Mouse (Mus musculus) heart, embryonic 14.5 days (tissue): ENCODE data around the gene Lce1k. TPM values are rescaled to one million over a fixed set of nuclear protein-coding genes. Genes with fewer than 3 reads are reported as not detected.
"Not testable (repeated sequence)": the region's sequence is repeated elsewhere in the genome, so short reads cannot be mapped to it uniquely, and the experiment has no call there.

Experiments used
- ATAC-seq: fragments of 200-750 bp; cut with Nextera tagmentation; 2 replicates; pipeline ENCODE4 v1.8.0; 2017; ENCODE audit warnings: low read depth, moderate TSS enrichment; ENCODE audit not compliant: insufficient number of reproducible peaks, insufficient read depth, low FRiP score
- H3K27ac ChIP-seq, 2 experiments: fragments of 200-500 bp in 1 of 2; fragments of 300-500 bp in 1 of 2; sonication (generic) in 1 of 2; replicated peaks in 1 of 2; 2 replicates each; pipeline ENCODE4 v1.5.1; 2012 to 2014; ENCODE audit warnings: low read depth in 2 of 2, low read length in 2 of 2, control low read depth in 1 of 2, mild to moderate bottlenecking in 1 of 2, mixed read lengths in 1 of 2; ENCODE audit not compliant: control insufficient read depth in 1 of 2, insufficient read depth in 1 of 2
- H3K27me3 ChIP-seq: fragments of 300-500 bp; sonication (generic); 2 replicates; pipeline ENCODE4 v1.6.1; 2014; ENCODE audit warnings: mild to moderate bottlenecking, low read length, control low read depth; ENCODE audit not compliant: control insufficient read depth, insufficient read depth
- H3K36me3 ChIP-seq: fragments of 300-500 bp; sonication (generic); 2 replicates; pipeline ENCODE4 v1.6.1; 2014; ENCODE audit warnings: mild to moderate bottlenecking, control low read depth, low read length, mixed read lengths; ENCODE audit not compliant: control insufficient read depth, insufficient read depth
- H3K4me1 ChIP-seq, 2 experiments: fragments of 200-500 bp in 1 of 2; fragments of 300-500 bp in 1 of 2; sonication (generic) in 1 of 2; 2 replicates each; pipeline ENCODE4 v1.6.1; 2012 to 2014; ENCODE audit warnings: low read length in 2 of 2, control low read depth in 1 of 2, mixed read lengths in 1 of 2; ENCODE audit not compliant: control insufficient read depth in 2 of 2, insufficient read depth in 2 of 2
- H3K4me2 ChIP-seq: fragments of 300-500 bp; sonication (generic); 2 replicates; pipeline ENCODE4 v1.6.1; 2014; ENCODE audit warnings: mild to moderate bottlenecking, low read length
- H3K4me3 ChIP-seq, 2 experiments: fragments of 200-500 bp in 1 of 2; fragments of 300-500 bp in 1 of 2; sonication (generic) in 1 of 2; 2 replicates each; pipeline ENCODE4 v1.5.1; 2012 to 2014; ENCODE audit warnings: low read length in 2 of 2, mild to moderate bottlenecking in 2 of 2, control low read depth in 1 of 2, low read depth in 1 of 2, moderate library complexity in 1 of 2; ENCODE audit not compliant: control insufficient read depth in 1 of 2, insufficient read depth in 1 of 2
- H3K9ac ChIP-seq: fragments of 300-500 bp; sonication (generic); 2 replicates; pipeline ENCODE4 v1.6.1; 2014; ENCODE audit warnings: mild to moderate bottlenecking, low read length
- H3K9me3 ChIP-seq: fragments of 300-500 bp; sonication (generic); 2 replicates; pipeline ENCODE4 v1.6.1; 2016; ENCODE audit warnings: low read length, control low read depth; ENCODE audit not compliant: control insufficient read depth
- WGBS: fragments of 180-500 bp; shearing (Covaris S2); extraction: QIAGEN DNeasy Blood & Tissue Kit; methylation state at CpG from one replicate; pipeline ENCODE4 v1.1.7; 2014; 5-methylcytosine and 5-hydroxymethylcytosine counted together
- polyA plus RNA-seq: library from polyadenylated mRNA; unstranded; fragments of >200 nt; fragmentation: Nextera tagmentation; extraction: Ambion mirVana; gene quantifications from 2 replicates; pipeline ENCODE4 v1.2.1, GENCODE M21; 2014

Gene Lce1k
- not detected in 2 replicates for polyA plus RNA-seq

DNA sequence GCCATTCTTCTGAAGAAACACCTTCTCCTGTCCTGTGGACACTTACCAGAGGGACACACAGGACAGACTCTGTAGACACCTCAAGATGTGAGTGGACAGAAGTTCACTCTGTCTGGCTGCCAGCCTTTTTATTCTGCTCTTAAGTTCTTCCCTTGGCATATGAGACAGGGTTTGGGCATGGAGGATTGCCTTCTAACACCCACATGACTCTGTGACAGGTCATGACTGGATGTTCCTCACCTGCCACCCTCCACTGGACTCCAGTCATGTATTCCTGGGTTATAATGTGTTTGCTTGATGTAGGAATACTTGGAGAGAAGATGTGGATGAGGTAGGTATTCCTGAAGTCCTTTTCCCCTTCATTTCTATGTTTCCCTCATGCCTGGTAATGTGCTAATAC is at the start of gene Lce1k:
TSS of gene Lce1k (minus strand) at position 101 of the 400 bp plus-strand sequence.
- no peak within 1 kb of the TSS for H3K27ac ChIP-seq
- no peak within 1 kb of the TSS for H3K9ac ChIP-seq
- no peak for ATAC-seq
- no peaks in the 10 kb centered on the region for H3K36me3 ChIP-seq
- no peak within 1 kb of the TSS for H3K4me3 ChIP-seq
- no peaks in the 10 kb centered on the region for H3K27me3 ChIP-seq
- H3K9me3 ChIP-seq = no peaks in the 10 kb centered on the region
- no peaks in the 10 kb centered on the region for H3K4me1 ChIP-seq
- H3K4me2 ChIP-seq = no peak within 1 kb of the TSS

DNA sequence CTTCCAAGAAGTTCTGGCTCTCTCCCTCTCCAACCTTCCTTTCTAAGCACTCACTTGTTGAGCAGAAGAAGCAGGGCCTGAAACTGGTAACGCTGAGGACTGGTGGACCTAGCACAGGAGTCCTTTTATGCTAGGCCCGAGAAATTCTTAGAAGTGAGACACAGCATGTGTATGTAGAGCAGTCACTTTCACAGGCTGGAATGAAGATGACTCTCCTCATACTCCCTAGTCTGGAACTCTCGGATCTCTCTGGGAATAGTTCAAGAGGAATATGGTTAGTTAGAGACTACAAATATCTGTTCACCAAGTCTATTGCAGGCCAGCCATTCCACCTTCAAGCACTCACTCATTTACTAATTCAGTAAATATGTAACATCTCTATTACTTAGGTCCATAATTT is 43.5 kb upstream of the Lce1k start, which contains the start of gene Lce1l:
TSS of gene Lce1l (minus strand) at position 101 of the 400 bp plus-strand sequence.
- 79% methylated on average over 3 of the region's 3 CpGs for WGBS
- H3K4me1 ChIP-seq = no peaks in the 10 kb centered on the region
- no peaks in the 10 kb centered on the region for H3K27me3 ChIP-seq
- H3K9me3 ChIP-seq = no peaks in the 10 kb centered on the region
- no peaks in the 10 kb centered on the region for H3K36me3 ChIP-seq
- no peak within 1 kb of the TSS for H3K4me2 ChIP-seq
- no peak within 1 kb of the TSS for H3K27ac ChIP-seq
- ATAC-seq = no peak
- no peak within 1 kb of the TSS for H3K4me3 ChIP-seq
- no peak within 1 kb of the TSS for H3K9ac ChIP-seq

GRCm38 (mm10) chr3:92827108-92827507 is 19.4 kb upstream of the Lce1k start, which contains the start of gene Kprp:
Kprp (minus strand) TSS chr3:92827247.
- H3K4me1 ChIP-seq = no peaks in the 10 kb centered on the region
- ATAC-seq = no peak
- 22% methylated on average over 1 of the region's 1 CpGs for WGBS
- H3K4me3 ChIP-seq = no peak within 1 kb of the TSS
- H3K4me2 ChIP-seq = no peak within 1 kb of the TSS
- no peak within 1 kb of the TSS for H3K27ac ChIP-seq
- no peak within 1 kb of the TSS for H3K9ac ChIP-seq
- no peaks in the 10 kb centered on the region for H3K27me3 ChIP-seq
- no peaks in the 10 kb centered on the region for H3K9me3 ChIP-seq
- no peaks in the 10 kb centered on the region for H3K36me3 ChIP-seq

GRCm38 (mm10) chr3:92825808-92826207 is 18.1 kb upstream of the Lce1k start:
- Histone ChIP-seq H3K4me2 (no peak overlapping the region), H3K9ac (no peak overlapping the region), H3K36me3 (no peaks in the 10 kb centered on the region), H3K4me3 (no peak overlapping the region), H3K27ac (no peak overlapping the region), H3K4me1 (no peaks in the 10 kb centered on the region), H3K27me3 (no peaks in the 10 kb centered on the region), H3K9me3 (no peaks in the 10 kb centered on the region)
- no peak for ATAC-seq
- 29% methylated on average over 1 of the region's 1 CpGs for WGBS

DNA sequence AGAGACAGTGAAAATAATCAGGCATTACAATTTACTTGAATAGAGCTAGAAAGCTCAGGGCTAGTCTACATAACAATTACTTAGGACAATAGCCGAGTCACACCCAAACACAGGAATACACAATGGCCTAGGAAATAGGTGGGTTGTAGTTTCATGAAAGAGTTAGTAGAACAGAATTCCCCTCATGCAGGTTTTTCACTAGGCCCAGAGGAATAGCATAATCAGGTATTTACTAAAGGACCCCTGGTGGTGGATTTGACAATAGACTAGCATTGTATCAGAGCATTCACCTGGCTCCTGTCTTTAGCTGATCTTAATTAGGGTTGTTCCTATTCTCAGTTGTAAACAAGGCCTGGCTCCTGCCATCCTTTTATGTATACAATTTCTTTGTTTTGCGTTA is 8.3 kb upstream of the Lce1k start:
- H3K4me3 ChIP-seq = not testable (repeated sequence)

GRCm38 (mm10) chr3:92815581-92815980 is 7.9 kb upstream of the Lce1k start:
- no peaks in the 10 kb centered on the region for H3K36me3 ChIP-seq
- no peak overlapping the region for H3K4me3 ChIP-seq
- no peak overlapping the region for H3K9ac ChIP-seq
- WGBS = 87% methylated on average over 3 of the region's 3 CpGs
- no peaks in the 10 kb centered on the region for H3K4me1 ChIP-seq
- ATAC-seq = no peak
- no peak overlapping the region for H3K4me2 ChIP-seq
- H3K9me3 ChIP-seq = no peaks in the 10 kb centered on the region
- H3K27ac ChIP-seq = no peak overlapping the region
- H3K27me3 ChIP-seq = no peaks in the 10 kb centered on the region

More for the DNA sequence above, 8.3 kb upstream of the Lce1k start:
- not testable (repeated sequence) for H3K4me1 ChIP-seq, H3K36me3 ChIP-seq, ATAC-seq, H3K27me3 ChIP-seq, H3K4me2 ChIP-seq, H3K9me3 ChIP-seq, H3K27ac ChIP-seq, H3K9ac ChIP-seq
- 76% methylated on average over 2 of the region's 2 CpGs for WGBS

GRCm38 (mm10) chr3:92790414-92790813 is 17.3 kb downstream of the Lce1k start, which contains the start of gene Lce1j:
Lce1j (minus strand) TSS chr3:92790514.
- ATAC-seq = no peak
- 70% methylated on average over 1 of the region's 1 CpGs for WGBS
- Histone ChIP-seq H3K4me2 (no peak within 1 kb of the TSS), H3K4me1 (no peaks in the 10 kb centered on the region), H3K9ac (no peak within 1 kb of the TSS), H3K27me3 (no peaks in the 10 kb centered on the region), H3K4me3 (no peak within 1 kb of the TSS), H3K9me3 (no peaks in the 10 kb centered on the region), H3K36me3 (no peaks in the 10 kb centered on the region), H3K27ac (no peak within 1 kb of the TSS)

DNA sequence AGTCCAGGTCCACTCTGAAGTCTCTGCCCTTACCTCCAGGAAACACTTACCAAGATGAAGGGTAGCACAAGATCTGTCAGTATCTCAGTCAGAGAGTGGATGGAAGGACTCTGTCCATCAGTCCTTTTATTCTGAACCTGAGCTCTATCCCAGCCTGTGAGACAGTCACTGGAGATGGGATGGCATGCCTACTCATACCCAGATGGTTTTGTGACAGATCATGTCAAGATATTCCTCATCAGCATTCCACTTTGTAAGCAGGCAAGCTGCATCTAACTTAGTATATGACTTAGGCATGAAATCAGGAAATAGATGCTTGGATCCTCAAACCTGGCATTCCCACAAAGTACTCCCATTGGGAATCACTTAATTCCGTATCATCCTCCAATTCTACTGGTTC is 28.9 kb downstream of the Lce1k start, which contains the start of gene Lce1i:
TSS of gene Lce1i (minus strand) at position 101 of the 400 bp plus-strand sequence.
- no peak within 1 kb of the TSS for H3K27ac ChIP-seq
- no peaks in the 10 kb centered on the region for H3K27me3 ChIP-seq
- no peak within 1 kb of the TSS for H3K4me3 ChIP-seq
- H3K9me3 ChIP-seq = no peaks in the 10 kb centered on the region
- 72% methylated on average over 1 of the region's 1 CpGs for WGBS
- no peaks in the 10 kb centered on the region for H3K36me3 ChIP-seq
- ATAC-seq = no peak
- H3K4me2 ChIP-seq = no peak within 1 kb of the TSS
- H3K4me1 ChIP-seq = no peaks in the 10 kb centered on the region
- no peak within 1 kb of the TSS for H3K9ac ChIP-seq
